Mouse (Mus musculus): ENCODE results near the gene Surf2.

The Surf2 gene

DNA sequence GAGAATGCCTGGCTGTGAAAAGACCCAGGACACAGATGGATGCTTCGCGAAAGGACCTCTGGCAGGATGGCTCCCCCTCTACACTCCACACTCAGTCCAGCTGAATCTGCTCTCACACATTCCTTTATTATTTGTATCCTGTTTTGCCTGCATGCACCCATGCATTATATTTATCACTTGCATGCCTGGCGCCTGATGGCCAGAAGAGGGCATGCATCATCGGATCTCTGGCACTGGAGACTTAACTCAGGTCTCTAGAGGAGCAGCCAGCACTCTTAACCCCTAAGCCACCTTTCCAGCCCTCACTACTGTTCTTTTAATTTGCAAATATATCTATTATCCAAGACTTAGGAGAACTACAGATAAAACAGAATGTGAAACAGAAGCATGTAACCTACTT, 44.6 kb downstream of the Surf2 start:
- peak; percentile 50 for DNase-seq (ENCODE audit: low read depth, low spot score)

GRCm38 (mm10) chr2:26963923-26964723, 48.0 kb downstream of the Surf2 start, which contains the start of gene Rexo4:
Gene Rexo4 (minus strand): TSS chr2:26964386.
- peak; percentile 94 for DNase-seq (ENCODE audit: low read depth, low spot score)

- DNase-seq (ENCODE audit: low read depth, low spot score): no peak
These were observed 48.7 kb downstream of the Surf2 start for GRCm38 (mm10) chr2:26964724-26965370.

DNA sequence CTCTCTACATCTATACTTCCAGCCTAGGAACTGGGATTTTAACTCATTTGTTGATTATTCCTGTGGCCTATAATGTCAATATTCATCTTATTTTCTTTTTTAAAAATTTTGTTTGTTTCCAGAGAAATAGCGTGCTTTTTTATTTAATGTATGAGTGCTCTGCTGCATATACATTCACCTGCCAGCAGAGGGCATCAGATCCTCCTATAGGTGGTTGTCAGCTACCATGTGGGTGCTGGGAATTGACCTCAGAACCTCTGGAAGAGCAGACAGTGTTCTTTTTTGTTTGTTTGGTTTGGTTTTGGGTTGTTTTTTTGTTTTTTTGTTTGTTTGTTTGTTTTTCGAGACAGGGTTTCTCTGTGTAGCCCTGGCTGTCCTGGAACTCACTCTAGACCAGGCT, 51.1 kb downstream of the Surf2 start:
- no peak for DNase-seq (ENCODE audit: low read depth, low spot score)

Measured in 3T3-L1 (cell line).